Mouse (Mus musculus) ES-E14 (cell line): ENCODE measurements at regions not wholly inside any gene's neighbourhood (a gene's known extent, or its start where the extent isn't known, plus 50 kb on each side); places are given as distances from the start of the nearest gene placed in this dataset.

ENCODE experiments used
- HCFC1 ChIP-seq: IDR thresholded peaks from 2 replicates; pipeline ENCODE4 v1.6.1; 2012; ENCODE audit warnings: low read length, inconsistent platforms, borderline replicate concordance; ENCODE audit not compliant: insufficient read depth
- MAFK ChIP-seq: IDR thresholded peaks from 2 replicates; pipeline ENCODE4 v1.6.1; 2014; ENCODE audit warnings: mild to moderate bottlenecking, low read depth, low read length, inconsistent platforms; ENCODE audit not compliant: insufficient read depth
- ZC3H11A ChIP-seq: IDR thresholded peaks from 2 replicates; pipeline ENCODE4 v1.6.1; 2012; ENCODE audit warnings: low read depth, mild to moderate bottlenecking, inconsistent platforms, low read length, borderline replicate concordance
- ZNF384 ChIP-seq: IDR thresholded peaks from 2 replicates; pipeline ENCODE4 v1.6.1; 2012; ENCODE audit warnings: low read depth, low read length, inconsistent platforms

DNA sequence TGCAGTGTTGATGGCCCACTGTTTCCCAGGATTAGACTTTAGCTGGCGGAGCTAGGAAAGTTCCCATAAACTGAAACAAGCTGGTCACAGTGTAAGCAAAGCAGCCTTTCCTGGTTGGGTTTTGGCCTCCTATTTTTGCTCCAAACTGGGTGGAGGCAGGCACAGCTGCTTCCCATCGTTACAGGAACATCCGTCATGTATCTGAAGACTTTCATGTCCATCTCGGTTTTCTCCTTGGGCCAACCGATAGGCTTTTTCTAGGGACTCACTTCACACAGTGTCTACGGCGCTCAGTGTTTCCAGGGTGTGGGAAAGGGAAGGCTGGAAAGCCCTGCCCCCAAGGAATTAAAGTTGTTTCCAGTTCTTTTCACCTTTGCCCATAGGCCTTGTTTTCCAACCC, 158.6 kb downstream of the Ndfip2 start:
- no peak for TF ChIP-seq ZNF384
- TF ChIP-seq ZC3H11A, result no peak
- TF ChIP-seq HCFC1, result no peak
- TF ChIP-seq MAFK, result no peak
